29 mouse cellular contexts compared by ENCODE assay signal in the genomic region with DNA sequence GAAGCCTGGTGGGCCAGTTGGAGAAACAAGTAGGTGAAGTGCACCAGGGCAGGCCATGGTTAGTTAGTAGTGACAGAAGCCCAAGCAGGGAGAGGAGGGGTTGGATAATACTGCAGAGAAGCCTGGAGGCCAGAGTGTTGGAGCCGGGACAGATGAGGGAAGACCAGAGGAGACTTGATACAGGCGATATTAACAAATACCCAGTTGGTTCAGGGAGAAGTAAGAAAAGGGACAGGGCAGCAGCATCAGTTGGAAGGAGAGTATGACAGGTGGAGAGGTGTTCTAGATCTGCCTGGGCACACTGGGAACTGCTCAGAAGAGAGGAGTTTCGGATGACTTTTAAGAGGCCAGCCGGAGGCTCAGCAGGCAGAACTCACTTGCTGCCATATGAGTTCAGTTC.
"Had no signal": no experiment of that assay in that cellular context is flagged by ENCODE, and none has a peak within 500 bp of the region (broad histone marks: within the 10 kb centered on the region; RNA-seq: fewer than 3 reads in every experiment).

No protein-coding gene starts in this region.

- H3K4me3 ChIP-seq: limb, embryonic 10.5 days; limb, embryonic 12.5 days; limb, embryonic 13.5 days; limb, embryonic 15.5 days; liver, embryonic 12.5 days; liver, embryonic 13.5 days; liver, embryonic 15.5 days; lung, embryonic 15.5 days; megakaryocyte, embryonic 14.5 days; midbrain, embryonic 10.5 days; midbrain, embryonic 12.5 days; midbrain, embryonic 13.5 days; midbrain, embryonic 15.5 days; myocyte; neural tube, embryonic 12.5 days; neural tube, embryonic 13.5 days had no signal

- H3K9ac ChIP-seq: limb, embryonic 12.5 days; limb, embryonic 13.5 days; limb, embryonic 15.5 days; liver, embryonic 12.5 days; liver, embryonic 13.5 days; liver, embryonic 14.5 days; liver, embryonic 15.5 days; liver, postnatal 0 days; lung, embryonic 14.5 days; lung, embryonic 15.5 days; midbrain, embryonic 12.5 days; midbrain, embryonic 13.5 days; midbrain, embryonic 15.5 days; neural tube, embryonic 12.5 days; neural tube, embryonic 13.5 days had no signal

- H3K4me1 ChIP-seq: limb, embryonic 10.5 days; limb, embryonic 12.5 days; limb, embryonic 13.5 days; limb, embryonic 15.5 days; liver, embryonic 12.5 days; liver, embryonic 13.5 days; liver, embryonic 15.5 days; lung, embryonic 15.5 days; midbrain, embryonic 10.5 days; midbrain, embryonic 12.5 days; midbrain, embryonic 13.5 days; midbrain, embryonic 15.5 days; neural tube, embryonic 12.5 days; neural tube, embryonic 13.5 days had no signal

- H3K27ac ChIP-seq: limb, embryonic 10.5 days; limb, embryonic 12.5 days; limb, embryonic 13.5 days; limb, embryonic 15.5 days; liver, embryonic 12.5 days; liver, embryonic 13.5 days; liver, embryonic 14.5 days; liver, embryonic 15.5 days; lung, embryonic 15.5 days; macrophage; midbrain, embryonic 10.5 days; midbrain, embryonic 12.5 days; midbrain, embryonic 13.5 days; midbrain, embryonic 15.5 days; neural tube, embryonic 12.5 days; neural tube, embryonic 13.5 days had no signal

- DNase-seq: left cerebral cortex, postnatal 4 days; liver; liver, embryonic 13.5 days; liver, postnatal 0 days; lung, adult 18-20 months; lung, adult 2 months; lung, embryonic 14.5 days; lung, postnatal 10 days; lung, postnatal 14 days; lung, postnatal 36 days; lung, postnatal 4 days; midbrain, embryonic 14.5 days had no signal

- H3K27me3 ChIP-seq: limb, embryonic 12.5 days; limb, embryonic 13.5 days; limb, embryonic 15.5 days; liver, embryonic 12.5 days; liver, embryonic 13.5 days; liver, embryonic 15.5 days; lung, embryonic 15.5 days; megakaryocyte, embryonic 14.5 days; midbrain, embryonic 12.5 days; midbrain, embryonic 13.5 days; midbrain, embryonic 15.5 days; neural tube, embryonic 12.5 days; neural tube, embryonic 13.5 days had no signal
